Mouse (Mus musculus): Measurements from ENCODE around the gene Med17. TPM values are rescaled to one million over a fixed set of nuclear protein-coding genes. Genes with fewer than 3 reads are reported as not detected.

Gene Med17
- polyA plus RNA-seq, 1 experiment, result 0.39 TPM

DNA sequence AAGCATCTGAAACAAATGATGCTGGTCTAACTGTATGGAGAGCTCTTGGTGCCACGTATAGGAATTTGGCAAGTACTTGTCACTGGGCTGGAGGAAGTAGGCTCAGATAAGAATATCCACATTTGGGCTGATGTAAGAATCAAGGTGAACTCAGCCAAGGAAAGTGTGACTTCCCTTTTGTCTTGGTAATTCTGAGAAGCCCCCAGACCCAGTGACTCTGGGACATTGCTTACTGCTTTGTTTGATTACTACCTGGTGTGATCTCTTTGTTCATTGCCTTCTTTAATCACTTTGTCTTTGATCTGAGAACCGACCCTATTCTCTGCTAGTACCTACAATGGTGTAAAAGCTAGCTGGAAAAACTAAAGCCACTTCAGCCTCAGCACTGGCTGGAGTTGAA lies 54.8 kb downstream of the Med17 start:
- Histone ChIP-seq H3K4me1 (ENCODE audit: control insufficient read depth) (no peaks in the 10 kb centered on the region), H3K27me3 (ENCODE audit: control insufficient read depth) (no peaks in the 10 kb centered on the region), H3K4me3 (replicated peaks) (no peak overlapping the region), H3K9me3 (ENCODE audit: control insufficient read depth, low read length) (no peaks in the 10 kb centered on the region), H3K36me3 (ENCODE audit: control insufficient read depth) (no peaks in the 10 kb centered on the region)
- TF ChIP-seq TAL1 (IDR thresholded peaks at IDR 0.05; ENCODE audit: low read length) (no peak), GATA1 (IDR thresholded peaks at IDR 0.05; ENCODE audit: low read length) (no peak)

- H3K4me1 ChIP-seq (ENCODE audit: control insufficient read depth), result no peaks in the 10 kb centered on the region
- no peak for TF ChIP-seq GATA1 (IDR thresholded peaks at IDR 0.05; ENCODE audit: low read length)
- no peak for TF ChIP-seq TAL1 (IDR thresholded peaks at IDR 0.05; ENCODE audit: low read length)
- H3K27me3 ChIP-seq (ENCODE audit: control insufficient read depth), result no peaks in the 10 kb centered on the region
- no peak overlapping the region for H3K4me3 ChIP-seq (replicated peaks)
- H3K9me3 ChIP-seq (ENCODE audit: control insufficient read depth, low read length), result no peaks in the 10 kb centered on the region
- H3K36me3 ChIP-seq (ENCODE audit: control insufficient read depth), result no peaks in the 10 kb centered on the region
Measured at GRCm38 (mm10) chr9:15213695-15214094, 66.0 kb downstream of the Med17 start.

DNA sequence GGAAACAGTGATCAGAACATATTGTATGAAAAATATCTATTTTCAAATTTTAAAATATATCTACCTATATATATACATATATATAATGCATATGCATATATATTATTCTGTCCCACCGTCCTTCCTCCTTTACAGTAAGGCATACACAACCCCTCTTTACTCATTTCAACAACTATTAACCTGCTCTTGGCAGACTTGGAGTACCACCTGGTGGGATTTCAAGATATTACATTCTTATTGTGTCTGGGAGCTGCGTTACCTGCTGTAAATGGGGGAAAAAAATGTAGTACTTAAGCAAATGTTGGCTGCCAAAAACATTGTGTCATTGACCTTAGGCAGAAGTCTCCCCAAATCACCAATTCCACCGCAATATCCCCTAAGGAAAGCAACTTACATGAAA lies 67.9 kb downstream of the Med17 start:
- TF ChIP-seq GATA1 (IDR thresholded peaks at IDR 0.05; ENCODE audit: low read length), result no peak
- TF ChIP-seq TAL1 (IDR thresholded peaks at IDR 0.05; ENCODE audit: low read length), result no peak
- Histone ChIP-seq H3K9me3 (ENCODE audit: control insufficient read depth, low read length) (no peaks in the 10 kb centered on the region), H3K36me3 (ENCODE audit: control insufficient read depth) (no peaks in the 10 kb centered on the region), H3K27me3 (ENCODE audit: control insufficient read depth) (no peaks in the 10 kb centered on the region), H3K4me3 (replicated peaks) (no peak overlapping the region), H3K4me1 (ENCODE audit: control insufficient read depth) (no peaks in the 10 kb centered on the region)

Other genes starting within 250 kb of the Med17 start
- gene Panx1, start 234.5 kb downstream of the Med17 start, polyA plus RNA-seq (2012), result 0.02 TPM in 1 of 2 replicates, not detected in the other
- gene Hephl1, start 167.8 kb downstream of the Med17 start, polyA plus RNA-seq (2012), result not detected in 2 replicates
- not detected in 2 replicates for gene Vstm5, start 40.9 kb downstream of the Med17 start, polyA plus RNA-seq (2012)
- gene Taf1d, start 26.3 kb upstream of the Med17 start, polyA plus RNA-seq (2012), result 0.96 and 2.3 TPM in 2 replicates
- gene 4931406C07Rik, start 26.5 kb upstream of the Med17 start, polyA plus RNA-seq (2012), result 0.03 and 0.04 TPM in 2 replicates
- 0.53 and 0.89 TPM in 2 replicates for gene Cep295, start 77.9 kb upstream of the Med17 start, polyA plus RNA-seq (2012)
- gene Smco4, start 213.5 kb upstream of the Med17 start, polyA plus RNA-seq (2012), result 0.32 and 0.99 TPM in 2 replicates

Data from erythroblast, embryonic 14.5 days (primary cell).